Mouse (Mus musculus) liver, embryonic 16.5 days (tissue): ENCODE measurements around the gene Pck2. TPM values are rescaled to one million over a fixed set of nuclear protein-coding genes. Genes with fewer than 3 reads are reported as not detected.

Experiments
- ATAC-seq: fragments of 200-750 bp; cut with Nextera tagmentation; 2 replicates; pipeline ENCODE4 v1.8.0; 2017; ENCODE audit warnings: low read depth, mild to moderate bottlenecking, moderate number of reproducible peaks, moderate library complexity
- H3K27ac ChIP-seq: fragments of 300-500 bp; sonication (generic); 2 replicates; pipeline ENCODE4 v1.5.1; 2014; ENCODE audit warnings: mild to moderate bottlenecking, low read length
- H3K27me3 ChIP-seq: fragments of 300-500 bp; sonication (generic); 2 replicates; pipeline ENCODE4 v1.6.1; 2014; ENCODE audit warnings: low read depth, low read length, mixed read lengths; ENCODE audit not compliant: control insufficient read depth, insufficient read depth
- H3K36me3 ChIP-seq: fragments of 300-500 bp; sonication (generic); 2 replicates; pipeline ENCODE4 v1.6.1; 2014; ENCODE audit warnings: mild to moderate bottlenecking; ENCODE audit not compliant: control insufficient read depth, insufficient read depth
- H3K4me1 ChIP-seq: fragments of 300-500 bp; sonication (generic); 2 replicates; pipeline ENCODE4 v1.6.1; 2014; ENCODE audit warnings: low read depth, low read length, mixed read lengths; ENCODE audit not compliant: control insufficient read depth
- H3K4me2 ChIP-seq: fragments of 300-500 bp; sonication (generic); 2 replicates; pipeline ENCODE4 v1.6.1; 2014; ENCODE audit warnings: low read depth, low read length, mixed read lengths
- H3K4me3 ChIP-seq: fragments of 300-500 bp; sonication (generic); 2 replicates; pipeline ENCODE4 v1.5.1; 2014; ENCODE audit warnings: low read depth, mild to moderate bottlenecking, low read length
- H3K9ac ChIP-seq: fragments of 300-500 bp; sonication (generic); 2 replicates; pipeline ENCODE4 v1.6.1; 2014; ENCODE audit warnings: low read depth, low read length
- H3K9me3 ChIP-seq: fragments of 300-500 bp; sonication (generic); replicated peaks from 2 replicates; pipeline ENCODE4 v1.6.1; 2016; ENCODE audit warnings: low read length; ENCODE audit not compliant: control insufficient read depth
- WGBS: fragments of 180-500 bp; shearing (Covaris S2); extraction: QIAGEN DNeasy Blood & Tissue Kit; methylation state at CpG from one replicate; pipeline ENCODE4 v1.1.7; 2014; ENCODE audit not compliant: insufficient replicate concordance; 5-methylcytosine and 5-hydroxymethylcytosine counted together
- polyA plus RNA-seq: library from polyadenylated mRNA; unstranded; fragments of >200 nt; fragmentation: Nextera tagmentation; extraction: Ambion mirVana; gene quantifications from 2 replicates; pipeline ENCODE4 v1.2.1, GENCODE M21; 2015

The Pck2 gene
- polyA plus RNA-seq, 1 experiment from 2014 or later = 41.2 TPM

DNA sequence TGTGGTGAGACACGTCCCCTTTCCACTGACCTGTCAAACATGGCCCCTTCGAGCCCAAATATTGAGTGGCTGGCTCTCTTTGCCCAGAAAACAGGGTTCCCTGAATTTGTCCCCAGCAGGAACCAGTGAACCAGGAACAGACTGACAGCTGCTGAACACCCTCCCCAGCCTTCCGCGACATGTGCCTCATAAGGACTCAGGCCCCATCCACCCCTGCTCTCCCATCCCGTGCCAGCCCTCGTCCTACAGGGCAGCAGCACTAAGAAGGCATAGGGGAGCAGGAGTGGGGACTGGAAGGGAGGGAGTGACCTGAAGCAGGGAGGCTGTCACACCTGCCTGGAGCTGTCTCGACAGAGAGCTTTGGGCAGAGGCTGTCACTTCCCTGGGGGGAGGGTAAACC lies 32.3 kb upstream of the Pck2 start:
- Histone ChIP-seq H3K4me1 (no peaks in the 10 kb centered on the region), H3K4me3 (no peak overlapping the region), H3K27ac (no peak overlapping the region), H3K9me3 (no peaks in the 10 kb centered on the region), H3K9ac (no peak overlapping the region), H3K36me3 (no peaks in the 10 kb centered on the region), H3K27me3 (peaks cover 22% of the 10 kb centered on the region), H3K4me2 (no peak overlapping the region)
- WGBS = 43% methylated on average over 7 of the region's 7 CpGs
- ATAC-seq = no peak

DNA sequence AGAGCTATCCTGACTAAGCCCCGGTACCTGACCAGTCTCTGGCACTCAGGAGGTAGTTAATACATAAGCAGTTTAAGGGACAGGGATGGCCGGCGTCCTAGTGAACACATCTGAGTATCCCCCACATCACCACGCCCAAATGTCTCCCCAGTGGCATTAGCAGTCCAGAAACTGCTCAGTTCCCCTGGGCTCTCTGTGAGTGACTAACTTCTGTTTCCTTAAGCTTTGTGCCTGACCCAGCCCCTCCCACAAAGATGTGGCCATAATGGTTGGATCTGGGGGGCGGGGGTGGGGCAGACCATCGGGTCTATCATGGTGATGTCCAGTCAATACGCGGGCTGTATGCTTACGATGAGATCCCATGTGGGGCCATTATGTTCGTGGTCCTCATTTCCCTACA lies 30.5 kb upstream of the Pck2 start:
- no peak for ATAC-seq
- H3K27ac ChIP-seq = no peak overlapping the region
- no peaks in the 10 kb centered on the region for H3K36me3 ChIP-seq
- 67% methylated on average over 10 of the region's 10 CpGs for WGBS
- H3K4me3 ChIP-seq = no peak overlapping the region
- peaks cover 22% of the 10 kb centered on the region for H3K27me3 ChIP-seq
- no peak overlapping the region for H3K4me2 ChIP-seq
- H3K4me1 ChIP-seq = no peaks in the 10 kb centered on the region; the same call in 1 of the 2 replicates
- H3K9me3 ChIP-seq = no peaks in the 10 kb centered on the region
- H3K9ac ChIP-seq = no peak overlapping the region

DNA sequence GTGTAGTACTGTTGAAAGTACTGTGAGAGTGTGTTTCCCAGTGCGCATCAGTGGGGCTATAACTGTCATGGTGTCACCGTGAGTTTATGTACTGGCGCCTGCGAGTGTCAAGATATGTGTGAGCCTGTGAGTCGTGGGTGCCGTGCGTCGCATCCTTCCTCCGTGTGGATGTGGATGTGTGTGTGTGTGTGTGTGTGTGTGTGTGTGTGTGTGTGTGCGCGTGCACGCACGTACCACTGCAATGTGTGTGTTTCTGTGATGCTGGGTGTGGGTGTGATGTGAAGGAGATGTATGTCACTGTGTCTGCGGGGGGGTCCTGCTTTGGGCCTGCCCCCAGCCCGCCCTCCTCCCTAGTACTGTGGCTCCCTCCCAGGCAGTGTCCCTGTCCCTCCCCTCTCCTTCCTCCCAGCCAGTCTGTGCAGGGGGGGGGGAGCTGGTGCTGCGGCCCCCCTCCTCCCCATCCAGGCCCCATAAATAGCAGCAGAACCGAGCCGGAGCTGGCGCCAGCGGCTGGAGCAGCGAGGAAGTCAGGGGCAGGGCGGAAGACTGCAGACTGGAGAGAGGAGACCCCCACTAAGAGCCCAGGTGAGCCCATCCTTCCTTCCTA lies 29.8 kb upstream of the Pck2 start, which contains the start of gene Cpne6:
Gene Cpne6 (plus strand): TSS at position 321 of the 607 bp plus-strand sequence.
- no peak within 1 kb of the TSS for H3K27ac ChIP-seq
- no peak within 1 kb of the TSS for H3K4me2 ChIP-seq
- H3K9me3 ChIP-seq = no peaks in the 10 kb centered on the region
- H3K4me3 ChIP-seq = no peak within 1 kb of the TSS
- H3K4me1 ChIP-seq = no peaks in the 10 kb centered on the region; the same call in 1 of the 2 replicates
- no peak for ATAC-seq
- H3K9ac ChIP-seq = no peak within 1 kb of the TSS
- no peaks in the 10 kb centered on the region for H3K36me3 ChIP-seq
- peaks cover 22% of the 10 kb centered on the region for H3K27me3 ChIP-seq
- WGBS = 52% methylated on average over 21 of the region's 22 CpGs

DNA sequence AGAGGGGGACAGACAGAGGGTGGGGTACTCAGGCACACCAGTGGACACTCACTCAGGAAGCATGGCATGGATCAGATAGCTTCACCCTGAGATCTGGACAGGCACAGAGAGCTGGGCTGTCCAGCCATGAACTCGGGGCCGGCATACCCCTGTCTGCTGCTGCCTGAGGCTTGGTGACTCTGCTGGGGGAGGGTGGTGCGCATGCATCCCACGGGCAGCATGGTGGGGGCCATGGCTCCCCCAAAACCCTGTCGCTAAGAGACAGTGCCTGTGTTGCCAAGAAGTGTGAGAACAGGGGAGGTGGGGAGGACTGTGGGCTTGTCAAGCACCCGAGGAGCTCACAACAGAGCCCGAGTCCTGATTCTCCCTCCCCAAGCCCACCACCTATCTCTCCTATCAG lies 29.0 kb upstream of the Pck2 start:
- H3K9ac ChIP-seq = no peak overlapping the region
- peaks cover 24% of the 10 kb centered on the region for H3K27me3 ChIP-seq
- H3K4me2 ChIP-seq = no peak overlapping the region
- H3K4me3 ChIP-seq = no peak overlapping the region
- H3K36me3 ChIP-seq = no peaks in the 10 kb centered on the region
- H3K4me1 ChIP-seq = no peaks in the 10 kb centered on the region; the same call in 1 of the 2 replicates
- WGBS = 36% methylated on average over 7 of the region's 7 CpGs
- ATAC-seq = no peak
- no peak overlapping the region for H3K27ac ChIP-seq
- H3K9me3 ChIP-seq = no peaks in the 10 kb centered on the region

DNA sequence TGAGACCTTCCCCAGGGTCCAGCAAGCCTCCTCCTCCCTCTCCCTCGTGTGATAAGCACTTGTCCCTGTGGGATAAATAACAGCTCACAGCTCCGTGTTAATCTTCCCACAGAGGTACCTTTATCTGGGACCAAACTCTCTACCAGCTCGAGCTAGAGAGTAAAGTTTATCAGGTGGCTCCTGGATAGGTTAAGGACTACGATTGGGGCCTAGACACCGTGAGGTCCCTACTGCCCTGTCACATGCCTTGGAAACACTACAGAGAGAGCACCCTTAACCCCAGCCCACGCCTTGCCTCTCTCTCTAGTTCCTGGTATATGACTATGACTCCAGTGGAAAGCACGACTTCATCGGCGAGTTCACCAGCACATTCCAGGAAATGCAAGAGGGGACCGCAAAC lies 26.1 kb upstream of the Pck2 start:
- peaks cover 45% of the 10 kb centered on the region for H3K27me3 ChIP-seq
- H3K9ac ChIP-seq = no peak overlapping the region
- no peaks in the 10 kb centered on the region for H3K36me3 ChIP-seq
- 28% methylated on average over 10 of the region's 10 CpGs for WGBS
- no peak overlapping the region for H3K4me2 ChIP-seq
- no peaks in the 10 kb centered on the region for H3K9me3 ChIP-seq
- no peak overlapping the region for H3K4me3 ChIP-seq
- no peak overlapping the region for H3K27ac ChIP-seq
- peak; percentile 41; the same call in 1 of the 2 replicates for ATAC-seq
- H3K4me1 ChIP-seq = no peaks in the 10 kb centered on the region; the same call in 1 of the 2 replicates

DNA sequence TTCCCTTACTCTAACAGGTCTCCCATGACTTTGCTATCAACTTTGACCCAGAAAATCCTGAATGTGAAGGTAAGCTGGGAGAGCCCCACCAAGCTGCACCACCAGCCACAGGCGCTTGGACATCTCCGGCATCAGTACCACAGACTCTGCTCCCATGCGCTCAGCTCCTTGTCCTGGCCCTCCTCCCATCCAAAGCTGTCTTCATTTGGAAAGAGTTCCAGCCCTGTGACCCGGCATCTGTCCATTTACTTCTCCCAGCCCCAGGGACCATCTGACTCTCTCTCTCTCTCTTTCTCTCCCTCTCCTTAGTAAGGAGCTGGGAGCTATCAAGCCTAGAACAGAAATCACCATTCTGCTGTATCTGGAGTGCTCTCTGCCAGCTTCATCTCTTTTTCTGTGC lies 24.2 kb upstream of the Pck2 start:
- 84% methylated on average over 4 of the region's 4 CpGs for WGBS
- H3K27ac ChIP-seq = no peak overlapping the region
- ATAC-seq = no peak
- H3K9me3 ChIP-seq = no peaks in the 10 kb centered on the region
- H3K4me3 ChIP-seq = no peak overlapping the region
- no peak overlapping the region for H3K4me2 ChIP-seq
- H3K9ac ChIP-seq = no peak overlapping the region
- H3K4me1 ChIP-seq = no peaks in the 10 kb centered on the region; the same call in 1 of the 2 replicates
- H3K27me3 ChIP-seq = peaks cover 56% of the 10 kb centered on the region
- H3K36me3 ChIP-seq = no peaks in the 10 kb centered on the region

DNA sequence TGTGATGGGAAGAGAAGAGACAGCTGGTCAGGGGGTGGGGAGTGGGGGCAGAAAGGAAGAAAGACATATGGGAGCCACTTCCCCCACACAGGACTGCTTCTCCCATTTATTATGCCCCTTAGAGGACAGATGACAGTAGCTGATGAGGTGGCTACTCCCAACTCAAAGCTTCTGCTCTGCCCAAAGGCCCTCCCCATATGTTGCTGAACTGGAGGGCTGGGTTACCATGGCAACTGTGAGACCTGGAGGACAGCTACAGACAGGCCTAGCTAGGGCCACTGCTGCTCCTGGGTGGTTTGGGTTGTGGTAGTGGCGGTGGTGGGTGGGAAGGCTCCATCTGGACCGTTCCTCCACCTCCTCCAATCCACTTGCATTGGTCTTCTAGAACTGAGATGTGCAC lies 21.2 kb upstream of the Pck2 start:
- H3K9ac ChIP-seq = no peak overlapping the region
- H3K9me3 ChIP-seq = no peaks in the 10 kb centered on the region
- no peak overlapping the region for H3K4me2 ChIP-seq
- no peaks in the 10 kb centered on the region for H3K36me3 ChIP-seq
- ATAC-seq = no peak
- WGBS = 58% methylated on average over 2 of the region's 2 CpGs
- no peak overlapping the region for H3K4me3 ChIP-seq
- H3K27ac ChIP-seq = no peak overlapping the region
- peaks cover 66% of the 10 kb centered on the region for H3K27me3 ChIP-seq
- H3K4me1 ChIP-seq = no peaks in the 10 kb centered on the region; the same call in 1 of the 2 replicates

DNA sequence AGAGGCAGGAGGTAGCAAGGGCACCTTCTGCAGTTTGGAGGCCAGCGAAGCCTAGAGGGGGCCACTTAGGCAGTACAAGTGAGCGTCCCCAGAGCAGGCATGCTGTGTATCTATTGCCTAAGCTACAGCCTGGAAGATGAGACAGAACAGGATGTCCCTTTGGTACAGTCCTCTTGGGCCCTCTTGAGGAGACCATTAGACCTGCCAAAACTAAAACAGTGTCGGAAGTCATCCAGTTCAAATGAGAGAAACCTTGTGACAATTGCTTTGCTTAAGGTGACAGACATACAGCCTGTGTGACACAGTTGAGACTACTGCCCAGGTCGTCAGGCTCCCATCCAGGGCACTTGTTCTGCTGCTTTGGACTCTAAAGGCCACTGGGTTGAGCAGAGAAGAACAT lies 20.5 kb upstream of the Pck2 start:
- ATAC-seq = no peak
- Histone ChIP-seq H3K4me1 (no peaks in the 10 kb centered on the region; the same call in 1 of the 2 replicates), H3K9ac (no peak overlapping the region), H3K36me3 (no peaks in the 10 kb centered on the region), H3K9me3 (no peaks in the 10 kb centered on the region), H3K4me2 (no peak overlapping the region), H3K27me3 (peaks cover 71% of the 10 kb centered on the region), H3K4me3 (no peak overlapping the region), H3K27ac (no peak overlapping the region)
- 49% methylated on average over 4 of the region's 4 CpGs for WGBS

DNA sequence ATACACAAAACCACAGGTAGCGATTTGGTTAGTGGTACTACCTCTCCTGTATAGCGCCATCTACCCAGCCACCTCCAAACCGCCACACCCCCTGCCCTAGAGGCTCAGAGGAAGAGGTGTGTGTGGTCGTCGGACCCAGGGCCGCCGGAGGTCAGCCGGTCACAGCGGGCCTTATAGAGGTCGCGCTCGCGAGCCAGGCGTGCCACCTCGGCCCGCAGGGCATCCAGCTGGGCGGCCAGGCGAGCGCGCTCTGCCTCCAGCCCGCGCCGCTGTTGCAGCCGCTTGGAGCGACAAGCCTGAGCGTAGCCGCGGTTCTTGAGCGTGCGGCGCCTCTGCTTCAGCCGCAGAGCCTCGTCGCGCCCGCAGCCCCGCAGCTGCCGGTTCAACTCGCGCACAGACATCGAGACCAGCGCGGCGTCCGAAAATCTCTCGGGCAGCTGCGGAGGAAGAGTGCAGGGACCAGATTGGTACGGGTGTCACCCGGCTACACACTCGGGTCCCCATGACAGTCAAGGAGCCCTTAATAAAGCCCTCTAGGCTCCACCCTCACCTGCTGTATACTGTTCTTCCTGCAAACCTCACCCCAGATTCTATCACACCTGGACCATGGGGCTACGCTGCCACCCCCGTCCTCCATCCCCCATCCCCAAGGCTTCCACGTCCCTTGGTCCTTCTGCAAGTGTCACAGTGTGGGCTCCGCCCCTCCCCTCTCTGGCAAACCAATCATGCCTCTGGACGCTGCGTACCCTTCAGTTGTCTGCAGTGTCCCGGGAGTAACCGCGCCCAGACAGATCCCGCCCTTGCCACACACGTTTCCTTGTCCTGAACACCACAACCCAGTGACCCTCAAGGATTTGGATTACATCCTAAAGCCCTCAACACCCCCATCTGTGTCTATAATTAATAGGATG lies 19.4 kb upstream of the Pck2 start:
- peak overlapping the region; percentile 47 for H3K4me3 ChIP-seq
- no peak for ATAC-seq
- H3K4me2 ChIP-seq = peak overlapping the region; percentile 56
- H3K9me3 ChIP-seq = no peaks in the 10 kb centered on the region
- WGBS = 1% methylated on average over 61 of the region's 61 CpGs
- no peaks in the 10 kb centered on the region; the same call in 1 of the 2 replicates for H3K4me1 ChIP-seq
- no peak overlapping the region for H3K9ac ChIP-seq
- no peaks in the 10 kb centered on the region for H3K36me3 ChIP-seq
- H3K27ac ChIP-seq = no peak overlapping the region
- peaks cover 72% of the 10 kb centered on the region for H3K27me3 ChIP-seq
